Mouse (Mus musculus): Measurements from ENCODE around the gene Dapl1.

DNA sequence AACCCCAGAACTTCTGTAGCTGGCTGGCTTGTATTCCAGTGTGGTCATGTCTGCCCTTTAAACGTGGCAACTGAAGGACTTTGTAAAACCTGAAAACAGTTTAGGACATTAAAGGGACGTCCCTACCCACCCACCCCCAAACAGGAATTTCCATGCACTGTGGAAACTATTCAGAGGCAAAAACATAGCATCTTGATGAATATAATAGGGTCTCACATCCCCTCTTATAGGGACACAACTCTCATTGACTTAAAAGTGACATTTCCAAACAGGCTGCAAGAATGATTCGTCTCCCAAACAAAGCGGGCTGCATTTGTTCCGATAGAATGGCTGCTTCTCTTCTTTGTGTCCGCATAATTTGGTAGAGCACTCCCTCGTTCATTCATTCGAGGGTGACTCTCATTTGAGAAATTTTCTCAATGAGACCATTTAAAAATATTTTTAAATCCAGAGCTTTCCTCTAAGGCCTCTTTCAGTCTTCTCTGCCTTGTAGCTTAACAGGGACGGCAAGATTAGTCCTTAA lies 59.2 kb downstream of the Dapl1 start:
- no peak for TF ChIP-seq CTCF (IDR thresholded peaks at IDR 0.05; ENCODE audit: low read depth, low read length)
- TF ChIP-seq POLR2A (IDR thresholded peaks at IDR 0.05; ENCODE audit: extremely low read depth, insufficient read depth, low read length) = no peak

Data from liver, adult 2 months (tissue).